Mouse (Mus musculus) C2C12 (cell line): Measurements from ENCODE around the gene Dpf1. TPM values are rescaled to one million over a fixed set of nuclear protein-coding genes. Genes with fewer than 3 reads are reported as not detected.

ENCODE experiments used
- H3K27me3 ChIP-seq: one replicate; pipeline ENCODE4 v1.6.1; 2011; ENCODE audit not compliant: control insufficient read depth, insufficient read depth, insufficient read length
- H3K36me3 ChIP-seq: one replicate; pipeline ENCODE4 v1.6.1; 2011; ENCODE audit not compliant: control insufficient read depth, insufficient read depth
- H3K4me3 ChIP-seq: one replicate; pipeline ENCODE4 v1.5.1; 2011; ENCODE audit warnings: mild to moderate bottlenecking, control low read depth; ENCODE audit not compliant: poor library complexity, insufficient read depth, severe bottlenecking
- H3K79me2 ChIP-seq: one replicate; pipeline ENCODE4 v1.6.1; 2011; ENCODE audit not compliant: control insufficient read depth, insufficient read depth
- H3K79me3 ChIP-seq: one replicate; pipeline ENCODE4 v1.6.1; 2011; ENCODE audit warnings: low read depth, control low read depth
- H3ac ChIP-seq: one replicate; pipeline ENCODE3; 2011; ENCODE audit warnings: low read depth; ENCODE audit not compliant: control insufficient read depth, insufficient read length
- CEBPB ChIP-seq: IDR thresholded peaks from one replicate; pipeline ENCODE4 v1.6.1; 2011; ENCODE audit warnings: low read depth, mild to moderate bottlenecking, control low read depth, moderate library complexity
- CTCF ChIP-seq: IDR thresholded peaks from one replicate; pipeline ENCODE4 v1.5.1; 2011; ENCODE audit not compliant: control insufficient read depth, insufficient read depth, insufficient read length
- FOSL1 ChIP-seq: IDR thresholded peaks from one replicate; pipeline ENCODE4 v1.8.0; 2011; ENCODE audit warnings: mild to moderate bottlenecking, low read length; ENCODE audit not compliant: poor library complexity, insufficient read depth, severe bottlenecking
- MAX ChIP-seq: IDR thresholded peaks from one replicate; pipeline ENCODE4 v1.6.1; 2011; ENCODE audit warnings: mild to moderate bottlenecking, control low read depth
- MYOD1 ChIP-seq: IDR thresholded peaks from one replicate; pipeline ENCODE4 v1.6.1; 2011; ENCODE audit warnings: low read depth; ENCODE audit not compliant: control insufficient read depth, insufficient read length
- MYOG ChIP-seq: IDR thresholded peaks from one replicate; pipeline ENCODE4 v1.6.1; 2011; ENCODE audit not compliant: control insufficient read depth, insufficient read length; ENCODE audit errors: extremely low read depth
- USF1 ChIP-seq: IDR thresholded peaks from one replicate; pipeline ENCODE4 v1.6.1; 2011; ENCODE audit warnings: low read depth, mild to moderate bottlenecking, control low read depth, moderate library complexity
- polyA plus RNA-seq: library from polyadenylated mRNA; unstranded; fragments of >200 nt; fragmentation: generic; extraction: Trizol; gene quantifications from one replicate; pipeline ENCODE4 v1.2.1, GENCODE M21; 2012; ENCODE audit warnings: missing spikeins

Gene Dpf1
- polyA plus RNA-seq, 1 experiment, result 14.3 TPM

GRCm38 (mm10) chr7:29291616-29292457 lies 11.9 kb upstream of the Dpf1 start:
- TF ChIP-seq USF1, result no peak
- TF ChIP-seq MYOG, result no peak
- TF ChIP-seq MAX, result no peak
- no peak for TF ChIP-seq CTCF
- no peak for TF ChIP-seq MYOD1
- no peak for TF ChIP-seq CEBPB
- no peak for TF ChIP-seq FOSL1
- Histone ChIP-seq H3K36me3 (no peaks in the 10 kb centered on the region), H3ac (no peak overlapping the region), H3K27me3 (no peaks in the 10 kb centered on the region), H3K79me2 (no peaks in the 10 kb centered on the region), H3K4me3 (no peak overlapping the region), H3K79me3 (no peaks in the 10 kb centered on the region)

DNA sequence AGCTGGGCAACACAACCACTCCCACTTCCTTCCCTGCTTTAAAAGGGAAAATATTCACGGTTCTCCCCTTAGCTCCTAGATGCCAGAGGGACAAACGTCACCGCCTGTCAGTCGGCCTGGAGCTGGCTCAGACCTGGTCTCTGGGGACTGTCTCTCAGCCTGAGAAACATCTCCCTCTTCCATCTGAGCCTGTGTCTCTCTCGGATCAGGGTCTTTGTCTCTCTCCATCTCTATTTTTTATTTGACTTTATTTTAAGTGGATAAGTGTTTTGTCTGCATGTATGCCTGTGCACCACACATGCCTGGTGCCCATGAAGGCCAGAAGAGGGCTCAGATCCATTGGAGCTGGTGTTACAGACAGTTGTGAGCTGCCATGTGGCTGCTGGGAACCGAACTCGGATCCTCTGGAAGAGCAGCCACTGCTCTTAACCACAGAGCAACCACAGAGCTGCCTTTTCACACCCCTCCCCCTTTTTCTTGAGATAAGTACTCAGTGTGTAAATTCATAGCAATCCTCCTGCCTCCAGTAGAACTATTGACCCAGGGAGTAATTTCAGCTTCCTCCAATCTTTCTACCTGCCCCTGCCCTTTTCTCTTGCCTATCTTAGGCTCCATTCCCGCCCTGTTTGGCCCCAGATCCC lies 11.2 kb upstream of the Dpf1 start:
- Histone ChIP-seq H3K79me2 (no peaks in the 10 kb centered on the region), H3ac (no peak overlapping the region), H3K79me3 (no peaks in the 10 kb centered on the region), H3K27me3 (no peaks in the 10 kb centered on the region), H3K4me3 (no peak overlapping the region), H3K36me3 (no peaks in the 10 kb centered on the region)
- TF ChIP-seq FOSL1 (no peak), CTCF (no peak)

DNA sequence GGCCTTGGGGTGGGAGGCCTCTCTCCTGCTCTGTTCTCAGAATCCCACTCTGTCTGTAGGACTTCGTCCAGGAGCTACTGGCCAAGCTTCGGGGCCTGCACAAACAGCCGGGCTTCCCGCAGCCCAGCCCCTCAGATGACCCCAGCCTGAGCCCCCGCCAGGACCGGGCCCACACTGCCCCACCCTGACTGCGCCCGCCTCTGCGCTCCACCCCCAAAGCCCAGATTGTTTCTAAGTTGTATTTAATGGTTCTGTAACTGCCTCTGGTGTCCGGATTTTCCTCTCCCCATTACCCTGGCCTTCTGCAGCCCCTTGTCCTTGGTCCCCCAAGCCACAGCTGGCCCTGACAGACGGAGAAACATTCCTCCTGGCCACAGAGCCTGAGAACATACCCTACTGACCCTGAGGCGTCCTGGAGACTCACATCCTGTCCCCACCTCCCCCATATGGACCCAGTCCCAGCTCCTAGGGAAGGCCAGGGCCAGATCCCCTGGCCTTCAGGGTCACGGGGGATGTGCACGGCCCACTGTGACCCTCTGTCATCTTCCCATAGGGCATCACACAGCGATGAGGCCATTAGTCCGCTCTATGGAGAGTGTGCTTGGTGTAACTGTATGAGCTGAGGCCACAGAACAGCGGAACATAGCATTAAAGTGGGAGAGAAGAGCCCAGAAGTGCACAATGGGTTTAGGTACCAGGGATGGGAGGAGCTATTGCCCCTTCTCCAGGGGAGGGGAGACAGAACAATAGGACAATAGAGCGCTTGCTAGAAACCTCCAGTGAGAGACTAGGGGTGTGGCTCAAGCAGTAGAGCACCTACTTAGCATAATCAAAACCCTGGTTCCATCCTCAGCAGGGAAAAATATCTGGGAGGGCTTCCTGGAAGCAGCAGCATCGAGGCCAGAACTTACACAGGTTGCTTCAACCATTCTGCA lies 10.4 kb upstream of the Dpf1 start:
- Histone ChIP-seq H3K27me3 (no peaks in the 10 kb centered on the region), H3K79me3 (no peaks in the 10 kb centered on the region), H3K4me3 (no peak overlapping the region), H3K36me3 (no peaks in the 10 kb centered on the region), H3K79me2 (no peaks in the 10 kb centered on the region), H3ac (no peak overlapping the region)
- TF ChIP-seq MYOG (no peak), MAX (no peak), MYOD1 (no peak), CEBPB (no peak), FOSL1 (no peak), CTCF (no peak), USF1 (no peak)

GRCm38 (mm10) chr7:29294111-29294761 lies 9.5 kb upstream of the Dpf1 start:
- Histone ChIP-seq H3K4me3 (no peak overlapping the region), H3ac (no peak overlapping the region), H3K27me3 (no peaks in the 10 kb centered on the region), H3K79me2 (no peaks in the 10 kb centered on the region), H3K36me3 (no peaks in the 10 kb centered on the region), H3K79me3 (no peaks in the 10 kb centered on the region)
- no peak for TF ChIP-seq MYOG
- no peak for TF ChIP-seq CTCF
- no peak for TF ChIP-seq FOSL1
- TF ChIP-seq CEBPB, result no peak
- no peak for TF ChIP-seq MYOD1
- no peak for TF ChIP-seq MAX
- no peak for TF ChIP-seq USF1

GRCm38 (mm10) chr7:29295861-29296647 lies 7.7 kb upstream of the Dpf1 start:
- H3K79me2 ChIP-seq, result no peaks in the 10 kb centered on the region
- H3K4me3 ChIP-seq, result no peak overlapping the region
- H3K79me3 ChIP-seq, result no peaks in the 10 kb centered on the region
- H3K27me3 ChIP-seq, result no peaks in the 10 kb centered on the region
- TF ChIP-seq CTCF (no peak), MYOD1 (no peak), MAX (no peak), CEBPB (no peak), FOSL1 (no peak), MYOG (no peak), USF1 (no peak)
- H3ac ChIP-seq, result no peak overlapping the region
- no peaks in the 10 kb centered on the region for H3K36me3 ChIP-seq
